Mouse (Mus musculus) kidney, embryonic 14.5 days (tissue): ENCODE data around the gene Mzf1. TPM values are rescaled to one million over a fixed set of nuclear protein-coding genes. Genes with fewer than 3 reads are reported as not detected.

ENCODE experiments used
- ATAC-seq: fragments of 200-750 bp; cut with Nextera tagmentation; 2 replicates; pipeline ENCODE4 v1.8.0; 2017; ENCODE audit warnings: moderate number of reproducible peaks, mild to moderate bottlenecking, moderate TSS enrichment, moderate library complexity; ENCODE audit not compliant: low FRiP score, low TSS enrichment
- H3K27ac ChIP-seq: fragments of 300-500 bp; sonication (generic); 2 replicates; pipeline ENCODE4 v1.5.1; 2014; ENCODE audit warnings: low read depth, mild to moderate bottlenecking, low read length, moderate library complexity, mixed read lengths
- H3K27me3 ChIP-seq: fragments of 300-500 bp; sonication (generic); 2 replicates; pipeline ENCODE4 v1.6.1; 2014; ENCODE audit warnings: mild to moderate bottlenecking, low read length; ENCODE audit not compliant: control insufficient read depth, insufficient read depth
- H3K36me3 ChIP-seq: fragments of 300-500 bp; sonication (generic); 2 replicates; pipeline ENCODE4 v1.6.1; 2014; ENCODE audit warnings: low read length, mixed read lengths; ENCODE audit not compliant: control insufficient read depth, insufficient read depth
- H3K4me1 ChIP-seq: fragments of 300-500 bp; sonication (generic); 2 replicates; pipeline ENCODE4 v1.6.1; 2014; ENCODE audit warnings: low read length, mixed read lengths; ENCODE audit not compliant: control insufficient read depth, insufficient read depth
- H3K4me2 ChIP-seq: fragments of 300-500 bp; sonication (generic); replicated peaks from 2 replicates; pipeline ENCODE4 v1.6.1; 2014; ENCODE audit warnings: low read depth, mild to moderate bottlenecking, low read length
- H3K4me3 ChIP-seq: fragments of 300-500 bp; sonication (generic); 2 replicates; pipeline ENCODE4 v1.5.1; 2014; ENCODE audit warnings: mild to moderate bottlenecking, low read length
- H3K9ac ChIP-seq: fragments of 300-500 bp; sonication (generic); 2 replicates; pipeline ENCODE4 v1.6.1; 2014; ENCODE audit warnings: low read depth, mild to moderate bottlenecking, low read length, moderate library complexity
- H3K9me3 ChIP-seq: fragments of 300-500 bp; sonication (generic); 2 replicates; pipeline ENCODE4 v1.6.1; 2016; ENCODE audit warnings: low read length; ENCODE audit not compliant: control insufficient read depth
- WGBS: fragments of 180-500 bp; shearing (Covaris S2); extraction: QIAGEN DNeasy Blood & Tissue Kit; methylation state at CpG from one replicate; pipeline ENCODE4 v1.1.7; 2014; 5-methylcytosine and 5-hydroxymethylcytosine counted together
- polyA plus RNA-seq: library from polyadenylated mRNA; unstranded; fragments of >200 nt; fragmentation: Nextera tagmentation; extraction: Ambion mirVana; gene quantifications from 2 replicates; pipeline ENCODE4 v1.2.1, GENCODE M21; 2014

Gene Mzf1
- polyA plus RNA-seq, 1 experiment from 2014 or later: 3.2 TPM

- H3K4me2 ChIP-seq: peak within 1 kb of the TSS; percentile 85
- WGBS: under 1% methylated on average over 53 of the region's 65 CpGs
- peaks cover 9% of the 10 kb centered on the region for H3K27me3 ChIP-seq
- peaks cover 1% of the 10 kb centered on the region; the same call in 1 of the 2 replicates for H3K9me3 ChIP-seq
- peaks cover 21% of the 10 kb centered on the region for H3K36me3 ChIP-seq
- peak within 1 kb of the TSS; percentile 82 for H3K4me3 ChIP-seq
- peak; percentile 93 for ATAC-seq
- H3K27ac ChIP-seq: peak within 1 kb of the TSS; percentile 99
- peak within 1 kb of the TSS; percentile 95 for H3K9ac ChIP-seq
- H3K4me1 ChIP-seq: peaks cover 17% of the 10 kb centered on the region
These were observed 16.5 kb downstream of the Mzf1 start, which contains the start of gene Ube2m for GRCm38 (mm10) chr7:13037901-13038555. TSS of gene Ube2m (minus strand) at chr7:13038275.

DNA sequence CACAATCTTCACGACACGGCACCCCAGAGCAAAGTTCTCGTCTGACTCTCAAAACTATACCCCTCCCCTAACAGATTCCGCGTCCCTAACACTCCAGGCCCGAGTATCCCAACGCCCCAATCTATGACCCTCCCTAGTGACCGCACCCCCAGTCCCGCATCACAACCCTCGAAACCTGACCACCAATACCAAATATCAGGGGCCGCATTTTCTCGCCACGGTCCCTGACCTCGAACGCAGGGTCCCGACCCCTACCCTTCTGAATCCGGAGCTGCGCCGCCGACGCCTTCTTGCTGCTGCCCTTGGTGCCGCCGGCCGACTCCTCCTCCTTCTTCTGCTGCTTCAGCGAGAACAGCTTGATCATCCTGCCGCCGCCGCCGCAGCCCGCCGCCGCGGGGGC is 17.2 kb downstream of the Mzf1 start:
- Histone ChIP-seq H3K27ac (peak overlapping the region; percentile 99), H3K9me3 (no peaks in the 10 kb centered on the region), H3K4me1 (peaks cover 17% of the 10 kb centered on the region), H3K4me3 (peak overlapping the region; percentile 82), H3K9ac (peak overlapping the region; percentile 95), H3K27me3 (peaks cover 3% of the 10 kb centered on the region; the same call in 1 of the 2 replicates), H3K36me3 (peaks cover 27% of the 10 kb centered on the region), H3K4me2 (peak overlapping the region; percentile 85)
- peak; percentile 3; the same call in 1 of the 2 replicates for ATAC-seq
- WGBS: under 1% methylated on average over 33 of the region's 33 CpGs

- Histone ChIP-seq H3K4me1 (peaks cover 17% of the 10 kb centered on the region), H3K9me3 (no peaks in the 10 kb centered on the region), H3K4me3 (peak overlapping the region; percentile 82), H3K9ac (peak overlapping the region; percentile 95), H3K27me3 (no peaks in the 10 kb centered on the region), H3K4me2 (peak overlapping the region; percentile 85), H3K27ac (peak overlapping the region; percentile 99; the same call in 1 of the 2 replicates), H3K36me3 (peaks cover 33% of the 10 kb centered on the region)
- 42% methylated on average over 4 of the region's 4 CpGs for WGBS
- ATAC-seq: no peak
These were observed 17.8 kb downstream of the Mzf1 start for GRCm38 (mm10) chr7:13036806-13037205.

GRCm38 (mm10) chr7:13035211-13035855 is 19.2 kb downstream of the Mzf1 start:
- 0 out of 2 replicates have a peak overlapping the region, but pooled peaks have one; percentile 76 for H3K9ac ChIP-seq
- H3K4me3 ChIP-seq: peak overlapping the region; percentile 55; the same call in 1 of the 2 replicates
- H3K27me3 ChIP-seq: no peaks in the 10 kb centered on the region
- ATAC-seq: no peak; the same call in 1 of the 2 replicates
- no peaks in the 10 kb centered on the region for H3K9me3 ChIP-seq
- H3K36me3 ChIP-seq: peaks cover 47% of the 10 kb centered on the region
- 88% methylated on average over 17 of the region's 17 CpGs for WGBS
- H3K4me1 ChIP-seq: peaks cover 17% of the 10 kb centered on the region
- peak overlapping the region; percentile 81 for H3K4me2 ChIP-seq
- peak overlapping the region; percentile 93; the same call in 1 of the 2 replicates for H3K27ac ChIP-seq

DNA sequence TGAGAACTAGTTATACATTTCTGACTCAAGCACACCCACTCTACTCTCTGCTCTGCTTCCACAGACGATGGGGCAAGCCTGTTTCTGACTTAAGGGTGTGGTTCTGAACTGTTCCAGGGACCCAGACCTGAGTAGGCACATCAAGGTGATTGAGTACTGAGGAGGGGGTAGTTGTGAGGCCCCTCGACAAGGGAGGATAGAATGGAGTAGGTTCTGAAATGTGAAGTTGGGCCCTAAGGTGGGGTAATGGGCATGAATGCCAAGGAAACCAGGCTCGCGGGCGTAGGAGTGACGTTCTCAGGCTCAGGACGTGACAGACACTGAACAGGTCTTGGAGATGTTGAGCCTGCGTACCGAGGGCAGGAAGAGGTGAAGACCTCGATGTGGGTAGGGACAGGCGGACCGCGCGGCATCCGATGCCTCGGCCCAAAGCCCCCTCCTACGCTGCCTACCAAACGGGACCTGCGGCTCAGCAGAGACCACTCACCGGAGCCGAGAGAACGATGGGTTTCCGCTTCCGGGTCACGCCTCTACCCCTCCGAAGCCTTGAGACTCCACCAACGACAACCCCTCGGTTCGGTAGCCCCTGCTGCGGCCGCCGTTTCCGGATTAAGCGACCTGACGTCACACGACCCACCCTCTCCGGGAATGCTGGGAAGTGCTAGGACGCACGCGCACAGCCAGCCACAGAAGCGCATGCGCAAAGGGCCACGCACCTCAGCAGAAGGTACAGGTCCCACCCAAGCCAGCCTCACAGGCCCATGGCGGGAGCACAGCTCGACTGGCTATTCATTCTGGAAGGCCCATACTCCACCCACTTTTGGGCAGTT is 20.2 kb downstream of the Mzf1 start, which contains the start of gene Chmp2a:
Chmp2a (minus strand) TSS at position 660 of the 830 bp plus-strand sequence.
- ATAC-seq: peak; percentile 73
- 0% methylated on average over 45 of the region's 45 CpGs for WGBS
- peak within 1 kb of the TSS; percentile 76 for H3K9ac ChIP-seq
- no peaks in the 10 kb centered on the region for H3K9me3 ChIP-seq
- H3K27ac ChIP-seq: peak within 1 kb of the TSS; percentile 93
- H3K4me2 ChIP-seq: peak within 1 kb of the TSS; percentile 81
- H3K4me3 ChIP-seq: peak within 1 kb of the TSS; percentile 55
- peaks cover 17% of the 10 kb centered on the region for H3K4me1 ChIP-seq
- H3K27me3 ChIP-seq: no peaks in the 10 kb centered on the region
- H3K36me3 ChIP-seq: peaks cover 57% of the 10 kb centered on the region

- H3K9ac ChIP-seq: peak overlapping the region; percentile 76
- peak overlapping the region; percentile 81 for H3K4me2 ChIP-seq
- H3K9me3 ChIP-seq: no peaks in the 10 kb centered on the region
- no peak for ATAC-seq
- peaks cover 14% of the 10 kb centered on the region for H3K4me1 ChIP-seq
- H3K4me3 ChIP-seq: peak overlapping the region; percentile 55
- H3K27ac ChIP-seq: peak overlapping the region; percentile 93; the same call in 1 of the 2 replicates
- no peaks in the 10 kb centered on the region for H3K27me3 ChIP-seq
- H3K36me3 ChIP-seq: peaks cover 65% of the 10 kb centered on the region
- 37% methylated on average over 13 of the region's 13 CpGs for WGBS
These were observed 21.0 kb downstream of the Mzf1 start for GRCm38 (mm10) chr7:13033451-13034147.

DNA sequence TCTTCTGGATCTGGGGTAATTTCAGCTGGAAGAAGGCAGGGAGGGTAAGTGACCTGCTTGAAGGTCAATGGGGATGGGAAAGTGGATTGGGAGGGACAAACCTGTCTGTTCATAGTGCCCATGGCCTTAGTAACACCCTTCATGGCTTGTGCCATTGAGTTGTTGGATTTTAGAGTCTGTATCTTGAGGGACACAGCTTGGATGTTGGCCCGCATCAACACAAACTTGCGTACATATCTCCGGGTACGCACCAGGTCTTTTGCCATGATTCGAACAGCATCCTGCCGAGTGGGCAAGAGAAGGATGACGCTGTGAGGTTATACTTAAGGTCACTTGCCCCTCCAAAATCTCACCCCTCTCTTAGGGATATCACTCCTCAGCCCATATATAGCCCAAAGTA is 22.0 kb downstream of the Mzf1 start:
- no peak overlapping the region for H3K4me2 ChIP-seq
- no peaks in the 10 kb centered on the region for H3K9me3 ChIP-seq
- no peak overlapping the region for H3K9ac ChIP-seq
- H3K27ac ChIP-seq: no peak overlapping the region
- 92% methylated on average over 7 of the region's 7 CpGs for WGBS
- peaks cover 75% of the 10 kb centered on the region for H3K36me3 ChIP-seq
- ATAC-seq: no peak
- H3K4me1 ChIP-seq: peaks cover 14% of the 10 kb centered on the region
- no peak overlapping the region for H3K4me3 ChIP-seq
- H3K27me3 ChIP-seq: no peaks in the 10 kb centered on the region

DNA sequence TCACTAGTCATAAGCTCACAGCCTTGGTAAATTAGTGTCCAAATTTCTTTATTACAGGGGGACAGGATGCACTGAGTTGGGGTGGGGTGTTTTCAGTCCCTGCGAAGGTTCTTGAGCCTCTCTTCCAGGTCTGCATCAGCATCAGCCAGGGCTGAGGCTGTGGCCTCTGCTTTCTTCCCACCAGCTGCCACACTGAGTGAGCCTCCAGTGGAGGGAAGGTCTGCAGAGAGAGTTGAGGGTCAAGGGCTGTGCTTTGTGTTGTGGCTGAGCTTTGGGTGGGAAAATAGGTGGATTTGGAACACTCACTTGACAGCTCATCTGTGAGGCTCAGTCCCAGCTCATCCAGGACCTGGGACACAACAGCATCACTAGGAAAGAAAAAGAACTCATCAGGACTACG is 22.6 kb downstream of the Mzf1 start:
- Histone ChIP-seq H3K36me3 (peaks cover 81% of the 10 kb centered on the region), H3K4me2 (no peak overlapping the region), H3K9me3 (no peaks in the 10 kb centered on the region), H3K9ac (no peak overlapping the region; the same call in 1 of the 2 replicates), H3K4me1 (peaks cover 15% of the 10 kb centered on the region), H3K27ac (no peak overlapping the region), H3K27me3 (no peaks in the 10 kb centered on the region), H3K4me3 (no peak overlapping the region)
- no peak for ATAC-seq
- 82% methylated on average over 2 of the region's 2 CpGs for WGBS
